Comparison of ENCODE assay signal across 14 mouse cellular contexts in the genomic region with DNA sequence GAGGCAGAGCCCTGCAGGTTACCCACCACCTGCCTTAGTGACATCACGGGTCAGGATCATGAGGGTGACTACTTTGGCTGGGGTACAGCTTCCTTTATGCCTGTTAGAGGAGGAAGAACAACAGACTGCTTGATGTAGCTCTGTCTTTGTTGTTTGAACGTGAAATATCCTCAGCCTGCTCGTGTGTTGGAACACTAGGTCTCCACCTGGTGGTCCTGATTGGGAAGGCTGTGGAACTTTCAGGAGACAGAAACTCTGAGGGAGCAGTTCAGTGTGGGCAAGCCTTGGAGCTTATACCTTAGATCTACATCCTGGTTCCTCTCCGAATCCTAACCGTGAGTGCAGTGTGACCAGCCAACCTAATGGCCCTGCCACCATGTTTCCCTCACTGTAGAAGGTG. TPM values are rescaled to one million over a fixed set of nuclear protein-coding genes. Genes with fewer than 3 reads are reported as not detected.
"Had no signal": no experiment of that assay in that cellular context is flagged by ENCODE, and none has a peak within 500 bp of the region (broad histone marks: within the 10 kb centered on the region; RNA-seq: fewer than 3 reads in every experiment).

No protein-coding gene starts in this region.

- DNase-seq: kidney, postnatal 25 days; liver; lung, adult 2 months; lung, postnatal 10 days; lung, postnatal 4 days; thymus, adult 18-20 months; thymus, postnatal 14 days had no signal

- H3K9ac ChIP-seq: intestine, embryonic 15.5 days; limb, embryonic 12.5 days; liver, embryonic 14.5 days; midbrain, embryonic 12.5 days; neural tube, embryonic 12.5 days had no signal

- H3K9me3 ChIP-seq: intestine, embryonic 15.5 days; limb, embryonic 12.5 days; megakaryocyte, embryonic 14.5 days; midbrain, embryonic 12.5 days; neural tube, embryonic 12.5 days had no signal

- H3K27me3 ChIP-seq: intestine, embryonic 15.5 days; limb, embryonic 12.5 days; megakaryocyte, embryonic 14.5 days; midbrain, embryonic 12.5 days; neural tube, embryonic 12.5 days had no signal

- H3K27ac ChIP-seq: intestine, embryonic 15.5 days; limb, embryonic 12.5 days; liver, embryonic 14.5 days; midbrain, embryonic 12.5 days; neural tube, embryonic 12.5 days had no signal

- H3K4me1 ChIP-seq: intestine, embryonic 15.5 days; limb, embryonic 12.5 days; megakaryocyte, embryonic 14.5 days; midbrain, embryonic 12.5 days; neural tube, embryonic 12.5 days had no signal

- H3K36me3 ChIP-seq: intestine, embryonic 15.5 days; limb, embryonic 12.5 days; midbrain, embryonic 12.5 days; neural tube, embryonic 12.5 days had no signal

- H3K4me3 ChIP-seq: intestine, embryonic 15.5 days; limb, embryonic 12.5 days; megakaryocyte, embryonic 14.5 days; midbrain, embryonic 12.5 days; neural tube, embryonic 12.5 days had no signal

- ATAC-seq: intestine, embryonic 15.5 days had no signal

- H3K4me2 ChIP-seq: intestine, embryonic 15.5 days; limb, embryonic 12.5 days; midbrain, embryonic 12.5 days; neural tube, embryonic 12.5 days had no signal

RNA-seq across cellular contexts. Expression of a gene that starts 26.3 kb away (rescaled TPM):
- polyA plus RNA-seq: intestine, embryonic 15.5 days; kidney, embryonic 14.5 days; limb, embryonic 12.5 days; liver, embryonic 14.5 days; midbrain, embryonic 12.5 days; neural tube, embryonic 12.5 days had no signal

RNA-seq across cellular contexts. Expression of a gene that starts 58.1 kb away (rescaled TPM):
- polyA plus RNA-seq: kidney, embryonic 14.5 days; limb, embryonic 12.5 days; liver, embryonic 14.5 days; midbrain, embryonic 12.5 days; neural tube, embryonic 12.5 days had no signal
